Mouse (Mus musculus) megakaryocyte, embryonic 14.5 days (primary cell): ENCODE data around the gene Esrra.

Experiments used
- FLI1 ChIP-seq: IDR thresholded peaks from 2 replicates; pipeline ENCODE4 v1.6.1; 2012; ENCODE audit warnings: low read length, inconsistent platforms, mixed read lengths
- GATA1 ChIP-seq: IDR thresholded peaks from 3 replicates; pipeline ENCODE4 v1.6.1; 2012; ENCODE audit warnings: mixed read lengths, low read length, inconsistent platforms, borderline replicate concordance

- TF ChIP-seq GATA1, result no peak
- no peak for TF ChIP-seq FLI1
These were observed 16.0 kb downstream of the Esrra start for GRCm38 (mm10) chr19:6905498-6906159.
